Mouse (Mus musculus) neutrophil, adult 59 days (primary cell): ENCODE measurements around the gene Nsun7. TPM values are rescaled to one million over a fixed set of nuclear protein-coding genes. Genes with fewer than 3 reads are reported as not detected.

Source experiments
- total RNA-seq, 2 experiments: library from RNA; stranded (reverse); gene quantifications; 1 replicate in 1 of 2; 2 replicates in 1 of 2; pipeline ENCODE4 v1.2.4; 2023

Gene Nsun7
- not detected for total RNA-seq

DNA sequence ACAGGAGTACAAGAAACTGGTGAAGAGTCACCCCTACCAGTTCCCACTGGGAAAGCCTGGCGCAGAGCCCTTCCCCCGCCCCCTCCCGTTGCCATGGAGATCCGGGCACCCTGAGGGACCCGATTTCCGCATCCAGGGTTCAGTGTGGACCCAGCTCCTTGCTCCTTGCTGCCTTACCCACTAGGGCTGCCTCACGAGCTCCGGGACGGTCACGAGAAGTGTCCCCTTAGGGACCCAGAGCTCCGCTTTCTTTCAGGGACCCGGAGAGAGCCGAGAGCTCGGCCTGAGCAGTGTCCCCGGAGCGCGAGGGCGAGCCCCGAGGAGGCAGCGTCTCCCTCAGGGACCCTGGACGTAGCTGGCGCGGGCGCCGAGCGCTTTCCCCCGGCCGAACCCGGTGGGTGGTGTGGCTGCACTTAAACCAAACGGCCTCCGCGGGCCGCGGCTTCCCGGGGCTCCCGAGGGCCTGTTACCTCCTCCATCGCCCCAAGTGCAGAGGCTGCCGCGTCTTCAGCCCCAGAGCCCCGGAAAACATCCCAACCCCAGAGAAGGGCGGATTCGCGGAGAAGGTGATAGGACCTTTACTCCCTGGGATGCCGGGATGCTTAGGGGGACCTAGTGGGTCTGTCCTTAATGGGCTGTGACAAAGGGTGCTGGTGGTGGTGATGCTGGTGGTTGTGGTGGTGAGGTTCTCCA, at the start of gene Nsun7:
TSS of gene Nsun7 (plus strand) at position 142 of the 693 bp plus-strand sequence.

Other genes with a start within 250 kb of the Nsun7 start
- gene Rbm47, start 86.8 kb upstream of the Nsun7 start, total RNA-seq = 10 to 100 TPM; 47.1 to 60.4 TPM